Mouse (Mus musculus): ENCODE measurements around the gene Lpcat3. TPM values are rescaled to one million over a fixed set of nuclear protein-coding genes. Genes with fewer than 3 reads are reported as not detected.
A peak's percentile ranks its signal among the peaks of the same experiment; 100 is the strongest.

The Lpcat3 gene
- polyA plus RNA-seq, 1 experiment from 2014 or later: 35.9 TPM

DNA sequence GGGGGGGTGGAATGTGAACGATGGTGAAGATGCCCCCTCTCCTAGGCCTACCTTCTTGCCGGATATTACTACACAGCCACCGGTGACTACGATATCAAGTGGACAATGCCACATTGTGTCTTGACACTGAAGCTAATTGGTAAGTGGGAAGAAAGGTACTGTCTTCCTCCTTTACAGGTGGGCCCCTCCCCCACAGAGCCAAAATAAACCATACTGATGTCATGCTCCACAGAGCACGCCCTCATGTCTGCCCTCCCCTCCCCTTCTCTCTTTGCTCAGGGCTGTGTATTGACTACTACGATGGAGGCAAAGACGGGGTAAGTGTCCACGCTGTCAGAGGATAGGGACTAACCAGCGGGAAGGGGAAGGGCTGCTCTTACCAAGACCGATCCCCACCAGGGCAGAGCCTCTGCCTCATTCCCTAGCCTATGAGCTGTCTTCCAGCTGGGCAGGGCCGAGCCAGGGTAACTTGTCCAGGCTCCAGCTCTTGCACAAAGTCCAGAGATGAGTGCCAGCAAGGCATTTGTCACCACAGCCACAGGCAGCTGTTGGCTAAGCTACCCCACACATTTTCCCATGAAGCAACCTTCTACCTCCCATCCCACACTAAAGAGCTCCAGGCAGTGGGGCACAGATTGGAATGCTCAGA, 37.3 kb downstream of the Lpcat3 start:
- WGBS: 85% methylated on average over 11 of the region's 11 CpGs
- Histone ChIP-seq H3K36me3 (ENCODE audit: control insufficient read depth, insufficient read depth) (peaks cover 26% of the 10 kb centered on the region), H3K9me3 (ENCODE audit: control insufficient read depth, low read length) (no peaks in the 10 kb centered on the region), H3K4me3 (replicated peaks; ENCODE audit: low read length) (no peak overlapping the region), H3K9ac (replicated peaks; ENCODE audit: low read depth, low read length) (no peak overlapping the region), H3K4me1 (replicated peaks; ENCODE audit: control insufficient read depth, insufficient read depth, low read length) (no peaks in the 10 kb centered on the region), H3K27ac (ENCODE audit: low read length) (no peak overlapping the region), H3K27me3 (replicated peaks; ENCODE audit: control insufficient read depth, insufficient read depth, low read length) (no peaks in the 10 kb centered on the region), H3K4me2 (ENCODE audit: low read length) (no peak overlapping the region)
- ATAC-seq: 0 out of 2 replicates have a peak, but pooled peaks have one; percentile 9

DNA sequence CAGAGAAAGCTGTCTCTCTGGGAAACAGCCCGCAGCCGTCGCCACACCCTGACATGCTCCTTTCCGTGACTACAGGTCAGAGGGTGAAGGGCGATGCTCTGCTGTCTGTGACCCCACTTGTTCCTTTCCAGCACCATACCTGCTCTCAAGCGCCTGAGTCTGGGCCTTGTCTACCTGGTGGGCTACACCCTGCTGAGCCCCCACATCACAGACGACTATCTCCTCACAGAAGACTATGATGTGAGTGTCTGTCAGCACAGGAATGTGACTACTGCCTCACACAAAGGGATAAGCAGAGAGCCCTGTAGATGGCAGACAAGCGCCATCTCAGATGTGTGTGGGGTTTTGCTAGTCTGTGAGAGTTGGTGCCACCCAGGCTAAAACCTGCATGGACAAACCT, 38.5 kb downstream of the Lpcat3 start:
- H3K27ac ChIP-seq (ENCODE audit: low read length): no peak overlapping the region
- no peaks in the 10 kb centered on the region for H3K9me3 ChIP-seq (ENCODE audit: control insufficient read depth, low read length)
- peak; percentile 22 for ATAC-seq
- no peaks in the 10 kb centered on the region for H3K4me1 ChIP-seq (replicated peaks; ENCODE audit: control insufficient read depth, insufficient read depth, low read length)
- H3K27me3 ChIP-seq (replicated peaks; ENCODE audit: control insufficient read depth, insufficient read depth, low read length): no peaks in the 10 kb centered on the region
- WGBS: 79% methylated on average over 8 of the region's 8 CpGs
- no peak overlapping the region for H3K4me3 ChIP-seq (replicated peaks; ENCODE audit: low read length)
- H3K9ac ChIP-seq (replicated peaks; ENCODE audit: low read depth, low read length): no peak overlapping the region
- no peak overlapping the region for H3K4me2 ChIP-seq (ENCODE audit: low read length)
- peaks cover 28% of the 10 kb centered on the region for H3K36me3 ChIP-seq (ENCODE audit: control insufficient read depth, insufficient read depth)

DNA sequence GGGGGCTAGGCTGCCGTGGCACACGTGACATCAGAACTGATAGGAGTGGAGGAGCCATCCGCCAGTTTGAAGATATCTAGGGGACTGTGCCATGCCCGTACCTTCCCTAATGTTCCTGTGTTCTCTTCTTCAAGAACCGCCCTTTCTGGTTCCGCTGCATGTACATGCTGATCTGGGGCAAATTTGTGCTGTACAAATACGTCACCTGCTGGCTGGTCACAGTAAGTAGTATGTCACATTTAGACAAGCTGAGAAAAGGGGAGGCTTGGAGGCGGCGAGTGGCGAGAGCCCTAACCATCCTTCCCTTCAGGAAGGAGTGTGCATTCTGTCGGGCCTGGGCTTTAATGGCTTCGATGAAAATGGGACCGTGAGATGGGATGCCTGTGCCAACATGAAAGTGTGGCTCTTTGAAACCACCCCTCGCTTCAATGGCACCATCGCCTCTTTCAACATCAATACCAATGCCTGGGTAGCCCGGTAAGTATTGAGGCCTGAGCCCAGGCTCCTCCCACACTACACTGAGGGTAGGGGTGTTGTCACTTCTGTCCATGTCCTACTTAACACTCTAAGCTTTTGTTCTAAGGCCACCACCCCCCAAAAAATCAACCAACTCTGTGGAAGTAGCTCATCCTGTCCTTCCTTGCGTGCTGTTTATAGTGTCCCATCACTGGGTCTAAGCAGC, 39.4 kb downstream of the Lpcat3 start:
- H3K36me3 ChIP-seq (ENCODE audit: control insufficient read depth, insufficient read depth): peaks cover 28% of the 10 kb centered on the region

DNA sequence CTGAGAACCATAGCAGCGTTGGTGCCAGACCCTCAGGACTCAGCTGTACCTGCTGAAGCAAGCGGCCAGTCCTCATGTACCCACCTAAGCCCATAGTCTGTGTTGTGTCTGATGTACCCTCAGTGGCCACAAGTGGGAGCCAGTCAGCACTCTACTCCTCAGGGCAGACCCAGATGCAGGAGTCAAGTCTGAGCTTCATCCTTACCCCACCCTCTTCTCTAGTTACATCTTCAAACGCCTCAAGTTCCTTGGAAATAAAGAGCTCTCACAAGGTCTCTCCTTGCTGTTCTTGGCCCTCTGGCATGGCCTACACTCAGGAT, 39.9 kb downstream of the Lpcat3 start:
- Histone ChIP-seq H3K4me2 (ENCODE audit: low read length) (no peak overlapping the region), H3K4me1 (replicated peaks; ENCODE audit: control insufficient read depth, insufficient read depth, low read length) (no peaks in the 10 kb centered on the region), H3K9ac (replicated peaks; ENCODE audit: low read depth, low read length) (no peak overlapping the region), H3K27ac (ENCODE audit: low read length) (no peak overlapping the region), H3K27me3 (replicated peaks; ENCODE audit: control insufficient read depth, insufficient read depth, low read length) (no peaks in the 10 kb centered on the region), H3K36me3 (ENCODE audit: control insufficient read depth, insufficient read depth) (peaks cover 28% of the 10 kb centered on the region), H3K4me3 (replicated peaks; ENCODE audit: low read length) (no peak overlapping the region), H3K9me3 (ENCODE audit: control insufficient read depth, low read length) (no peaks in the 10 kb centered on the region)
- 51% methylated on average over 3 of the region's 3 CpGs for WGBS
- peak; percentile 68 for ATAC-seq

More for the DNA sequence above, 39.4 kb downstream of the Lpcat3 start:
- no peak overlapping the region for H3K9ac ChIP-seq (replicated peaks; ENCODE audit: low read depth, low read length)
- no peak overlapping the region for H3K27ac ChIP-seq (ENCODE audit: low read length)
- no peaks in the 10 kb centered on the region for H3K4me1 ChIP-seq (replicated peaks; ENCODE audit: control insufficient read depth, insufficient read depth, low read length)
- no peak overlapping the region for H3K4me3 ChIP-seq (replicated peaks; ENCODE audit: low read length)
- H3K9me3 ChIP-seq (ENCODE audit: control insufficient read depth, low read length): no peaks in the 10 kb centered on the region
- 92% methylated on average over 17 of the region's 17 CpGs for WGBS
- no peaks in the 10 kb centered on the region for H3K27me3 ChIP-seq (replicated peaks; ENCODE audit: control insufficient read depth, insufficient read depth, low read length)
- ATAC-seq: no peak
- no peak overlapping the region for H3K4me2 ChIP-seq (ENCODE audit: low read length)

DNA sequence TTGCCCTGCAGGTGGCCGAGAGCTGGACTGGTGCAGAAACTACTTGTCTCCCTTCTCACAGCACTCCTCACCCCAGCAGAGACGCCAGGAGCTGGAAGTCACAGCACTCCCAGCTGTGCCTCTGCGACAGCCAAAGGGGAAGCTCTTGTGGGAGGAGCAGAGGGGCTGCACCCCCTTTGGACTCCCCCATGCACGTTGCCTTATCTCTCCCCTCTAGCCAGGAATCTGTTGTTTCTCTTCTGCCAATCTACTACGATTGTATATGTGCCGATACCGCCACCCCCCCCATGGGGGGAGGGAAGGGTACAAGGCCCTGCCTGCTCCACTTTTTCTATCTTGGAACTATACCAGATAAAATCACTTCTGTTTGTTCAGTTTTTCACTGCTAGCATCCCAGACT, 41.0 kb downstream of the Lpcat3 start:
- no peak overlapping the region for H3K27ac ChIP-seq (ENCODE audit: low read length)
- H3K9me3 ChIP-seq (ENCODE audit: control insufficient read depth, low read length): no peaks in the 10 kb centered on the region
- H3K36me3 ChIP-seq (ENCODE audit: control insufficient read depth, insufficient read depth): peaks cover 28% of the 10 kb centered on the region
- WGBS: 74% methylated on average over 6 of the region's 7 CpGs
- H3K27me3 ChIP-seq (replicated peaks; ENCODE audit: control insufficient read depth, insufficient read depth, low read length): no peaks in the 10 kb centered on the region
- H3K4me2 ChIP-seq (ENCODE audit: low read length): no peak overlapping the region
- no peak overlapping the region for H3K9ac ChIP-seq (replicated peaks; ENCODE audit: low read depth, low read length)
- ATAC-seq: no peak
- no peak overlapping the region for H3K4me3 ChIP-seq (replicated peaks; ENCODE audit: low read length)
- no peaks in the 10 kb centered on the region for H3K4me1 ChIP-seq (replicated peaks; ENCODE audit: control insufficient read depth, insufficient read depth, low read length)

GRCm38 (mm10) chr6:124704417-124704816, 41.6 kb downstream of the Lpcat3 start:
- H3K36me3 ChIP-seq (ENCODE audit: control insufficient read depth, insufficient read depth): peaks cover 26% of the 10 kb centered on the region
- H3K9me3 ChIP-seq (ENCODE audit: control insufficient read depth, low read length): no peaks in the 10 kb centered on the region
- no peak overlapping the region for H3K4me2 ChIP-seq (ENCODE audit: low read length)
- no peak for ATAC-seq
- 95% methylated on average over 2 of the region's 2 CpGs for WGBS
- no peak overlapping the region for H3K4me3 ChIP-seq (replicated peaks; ENCODE audit: low read length)
- H3K9ac ChIP-seq (replicated peaks; ENCODE audit: low read depth, low read length): no peak overlapping the region
- H3K4me1 ChIP-seq (replicated peaks; ENCODE audit: control insufficient read depth, insufficient read depth, low read length): peaks cover 1% of the 10 kb centered on the region; the same call in 1 of the 2 replicates
- no peaks in the 10 kb centered on the region for H3K27me3 ChIP-seq (replicated peaks; ENCODE audit: control insufficient read depth, insufficient read depth, low read length)
- H3K27ac ChIP-seq (ENCODE audit: low read length): no peak overlapping the region

DNA sequence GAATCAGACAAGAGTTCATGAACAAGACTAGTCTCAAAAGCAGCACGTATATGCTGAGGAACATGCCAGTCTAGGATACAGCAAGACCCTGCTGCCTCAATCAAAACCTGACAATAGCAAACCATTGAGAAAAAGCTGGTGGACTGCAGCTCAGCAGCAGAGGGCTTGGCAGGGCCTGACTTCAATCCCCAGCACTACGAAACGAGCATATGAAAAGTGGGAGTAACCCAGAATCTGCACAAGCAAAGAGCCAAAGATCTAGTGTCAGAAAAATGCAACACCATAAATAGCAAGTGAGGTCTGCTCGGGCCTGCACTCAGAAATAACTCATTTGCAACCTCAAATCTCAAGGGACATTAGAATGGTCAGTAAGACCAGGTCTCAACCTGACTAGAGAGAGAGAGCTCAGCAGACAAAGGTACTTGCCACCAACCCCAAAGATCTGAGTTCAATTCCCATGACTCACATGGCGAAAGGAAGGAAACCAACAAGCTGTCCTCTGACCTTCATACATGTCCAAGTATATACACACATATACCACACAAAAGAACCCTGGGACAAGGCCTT, 43.3 kb downstream of the Lpcat3 start:
- ATAC-seq: no peak
- H3K27me3 ChIP-seq (replicated peaks; ENCODE audit: control insufficient read depth, insufficient read depth, low read length): no peaks in the 10 kb centered on the region
- 94% methylated on average over 5 of the region's 5 CpGs for WGBS
- no peaks in the 10 kb centered on the region for H3K9me3 ChIP-seq (ENCODE audit: control insufficient read depth, low read length)
- H3K4me1 ChIP-seq (replicated peaks; ENCODE audit: control insufficient read depth, insufficient read depth, low read length): peaks cover 16% of the 10 kb centered on the region
- H3K4me2 ChIP-seq (ENCODE audit: low read length): no peak overlapping the region
- H3K27ac ChIP-seq (ENCODE audit: low read length): no peak overlapping the region
- no peak overlapping the region for H3K4me3 ChIP-seq (replicated peaks; ENCODE audit: low read length)
- H3K9ac ChIP-seq (replicated peaks; ENCODE audit: low read depth, low read length): no peak overlapping the region
- H3K36me3 ChIP-seq (ENCODE audit: control insufficient read depth, insufficient read depth): peaks cover 26% of the 10 kb centered on the region

- no peaks in the 10 kb centered on the region for H3K27me3 ChIP-seq (replicated peaks; ENCODE audit: control insufficient read depth, insufficient read depth, low read length)
- peaks cover 27% of the 10 kb centered on the region for H3K4me1 ChIP-seq (replicated peaks; ENCODE audit: control insufficient read depth, insufficient read depth, low read length)
- no peaks in the 10 kb centered on the region for H3K9me3 ChIP-seq (ENCODE audit: control insufficient read depth, low read length)
- H3K4me3 ChIP-seq (replicated peaks; ENCODE audit: low read length): no peak overlapping the region
- peaks cover 19% of the 10 kb centered on the region for H3K36me3 ChIP-seq (ENCODE audit: control insufficient read depth, insufficient read depth)
- no peak for ATAC-seq
- no peak overlapping the region for H3K9ac ChIP-seq (replicated peaks; ENCODE audit: low read depth, low read length)
- no peak overlapping the region for H3K4me2 ChIP-seq (ENCODE audit: low read length)
- H3K27ac ChIP-seq (ENCODE audit: low read length): no peak overlapping the region
- 92% methylated on average over 10 of the region's 10 CpGs for WGBS
These were observed 45.6 kb downstream of the Lpcat3 start for GRCm38 (mm10) chr6:124708289-124708889.
